Mouse (Mus musculus) cerebellum, adult 2 months (tissue): ENCODE data around the gene Trim14. TPM values are rescaled to one million over a fixed set of nuclear protein-coding genes. Genes with fewer than 3 reads are reported as not detected.

Experiments used
- DNase-seq, 2 experiments: peaks; one replicate each; pipeline ENCODE4 v3.0.0; 2021
- H3K27ac ChIP-seq: fragments of 200-500 bp; 2 replicates; pipeline ENCODE4 v1.5.1; 2012; ENCODE audit warnings: low read length, control low read depth, inconsistent platforms; ENCODE audit not compliant: insufficient read depth
- H3K27me3 ChIP-seq: fragments of 200-500 bp; 2 replicates; pipeline ENCODE4 v1.6.1; 2012; ENCODE audit warnings: inconsistent platforms, mild to moderate bottlenecking, low read length, moderate library complexity; ENCODE audit not compliant: control insufficient read depth, insufficient read depth
- H3K4me1 ChIP-seq: fragments of 200-500 bp; 2 replicates; pipeline ENCODE4 v1.6.1; 2011; ENCODE audit warnings: low read length; ENCODE audit not compliant: control insufficient read depth, insufficient read depth
- H3K4me3 ChIP-seq: fragments of 200-500 bp; replicated peaks from 2 replicates; pipeline ENCODE3; 2011; ENCODE audit warnings: mild to moderate bottlenecking, low read depth, low read length, control low read depth; ENCODE audit not compliant: insufficient read depth
- CTCF ChIP-seq: fragments of 200-500 bp; IDR thresholded peaks from 2 replicates; pipeline ENCODE4 v1.5.1; 2011; ENCODE audit warnings: low read depth, mild to moderate bottlenecking, control low read depth, low read length, moderate library complexity, borderline replicate concordance; ENCODE audit not compliant: insufficient read depth
- POLR2A ChIP-seq: fragments of 200-500 bp; IDR thresholded peaks from 2 replicates; pipeline ENCODE4 v1.6.1; 2011; ENCODE audit warnings: low read length, control low read depth, borderline replicate concordance; ENCODE audit not compliant: insufficient read depth
- WGBS: fragments of 180-500 bp; shearing (Covaris S2); methylation state at CpG from one replicate; pipeline ENCODE4 v1.1.7; 2018; 5-methylcytosine and 5-hydroxymethylcytosine counted together
- polyA plus RNA-seq: library from polyadenylated mRNA; depleted of rRNA; stranded (reverse); fragments of >200 nt; gene quantifications from 2 replicates; pipeline ENCODE4 v1.2.3, GENCODE M21; 2012

Gene Trim14
- polyA plus RNA-seq, 1 experiment = 0.69 TPM

DNA sequence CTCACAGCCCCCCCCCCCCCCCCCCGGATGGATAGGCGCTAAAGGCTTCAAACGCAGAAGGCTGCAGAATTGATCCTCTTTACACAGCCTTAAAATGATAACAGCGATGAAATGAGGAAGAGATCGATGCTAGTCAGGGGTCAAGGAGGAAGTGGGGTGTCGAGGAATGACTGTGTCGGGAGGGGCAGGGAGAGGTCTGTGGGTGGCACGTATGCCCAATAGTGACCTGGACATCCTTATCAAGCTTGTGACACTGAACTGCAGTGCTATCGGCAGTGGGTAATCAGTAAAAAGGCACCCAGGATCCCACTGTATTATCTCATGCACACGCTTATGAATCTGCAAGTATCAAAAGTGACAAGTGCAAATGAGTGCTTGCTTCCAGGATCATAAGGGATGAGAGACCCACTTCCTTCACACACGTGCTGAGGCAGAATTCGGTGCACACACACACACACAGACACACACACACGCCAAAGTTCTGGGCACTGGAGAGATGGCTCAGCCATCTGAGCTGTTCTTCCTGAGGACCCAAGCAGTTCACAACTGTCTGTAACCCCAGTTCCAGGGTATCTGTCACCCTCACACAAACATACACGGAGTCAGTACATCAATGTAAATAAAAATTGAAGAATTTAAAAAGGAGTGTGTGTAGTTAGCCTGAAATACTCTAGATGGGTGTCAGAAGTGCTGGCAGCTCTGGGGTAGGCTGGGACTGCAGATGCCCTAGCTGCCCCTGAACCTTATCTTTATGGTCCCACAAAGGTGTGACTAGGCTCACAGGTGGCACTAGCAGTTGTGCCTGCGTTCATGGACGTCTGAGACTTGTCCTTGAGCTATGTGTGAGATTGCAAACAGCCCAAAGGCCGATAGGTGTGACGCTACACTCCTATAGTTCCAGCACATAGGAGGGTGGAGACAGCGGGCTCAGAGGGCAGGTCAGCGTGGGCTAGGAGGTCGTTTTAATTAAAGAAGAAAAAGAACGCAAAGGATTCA, 23.0 kb upstream of the Trim14 start:
- WGBS = 80% methylated on average over 22 of the region's 22 CpGs
- DNase-seq = no peak
- no peak for TF ChIP-seq CTCF
- no peak for TF ChIP-seq POLR2A
- H3K4me1 ChIP-seq = peaks cover 23% of the 10 kb centered on the region
- H3K27ac ChIP-seq = no peak overlapping the region
- no peak overlapping the region for H3K4me3 ChIP-seq
- no peaks in the 10 kb centered on the region for H3K27me3 ChIP-seq

- Histone ChIP-seq H3K27me3 (no peaks in the 10 kb centered on the region), H3K4me1 (peaks cover 23% of the 10 kb centered on the region), H3K4me3 (no peak overlapping the region), H3K27ac (no peak overlapping the region)
- TF ChIP-seq CTCF (no peak), POLR2A (no peak)
- WGBS = 76% methylated on average over 3 of the region's 3 CpGs
- DNase-seq = no peak
Measured at GRCm38 (mm10) chr4:46556933-46557332, 21.0 kb upstream of the Trim14 start.

GRCm38 (mm10) chr4:46555762-46556161, 19.8 kb upstream of the Trim14 start:
- Histone ChIP-seq H3K27ac (no peak overlapping the region), H3K27me3 (no peaks in the 10 kb centered on the region), H3K4me1 (peaks cover 31% of the 10 kb centered on the region)

DNA sequence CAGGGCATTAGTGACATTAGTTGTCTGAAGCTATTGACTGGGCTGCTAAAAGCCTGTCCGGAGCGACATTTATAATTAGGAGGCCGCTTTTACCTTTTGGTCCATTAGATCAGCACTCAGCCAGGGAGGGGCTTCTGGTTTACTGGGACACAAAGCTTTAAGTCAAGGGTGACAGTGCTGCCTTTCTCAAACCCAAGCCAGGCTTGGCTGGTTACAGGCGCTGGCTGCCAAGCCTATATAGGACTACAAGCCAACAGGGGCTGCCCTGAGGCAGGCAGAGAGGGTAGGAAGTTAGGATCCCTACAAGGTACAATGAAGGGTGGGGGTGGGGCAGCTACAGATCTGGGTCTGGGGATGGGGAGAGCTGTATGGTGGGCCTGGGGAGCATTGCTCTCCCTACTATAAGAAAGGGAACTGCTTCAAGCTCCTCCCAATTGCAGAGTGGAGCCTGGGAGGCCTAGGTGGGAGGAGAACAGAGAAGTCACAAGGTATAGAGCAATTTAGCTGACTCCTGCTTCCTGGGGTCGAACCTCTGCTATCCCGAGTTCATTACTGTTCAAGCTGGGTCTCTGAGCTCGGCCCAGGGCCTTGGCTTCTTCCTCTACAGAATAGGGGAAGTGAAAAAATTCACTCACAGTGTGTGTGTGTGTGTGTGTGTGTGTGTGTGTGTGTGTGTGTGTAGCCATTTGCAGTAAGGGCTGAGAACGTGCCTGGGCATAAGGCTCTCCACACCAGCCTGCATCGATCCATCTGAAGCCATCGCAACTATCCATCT, 18.5 kb upstream of the Trim14 start:
- Histone ChIP-seq H3K4me3 (no peak overlapping the region), H3K27ac (peak overlapping the region; percentile 54), H3K27me3 (no peaks in the 10 kb centered on the region), H3K4me1 (peaks cover 33% of the 10 kb centered on the region)
- WGBS = 52% methylated on average over 10 of the region's 10 CpGs
- TF ChIP-seq CTCF (no peak), POLR2A (no peak)
- no peak for DNase-seq

More at GRCm38 (mm10) chr4:46555762-46556161, 19.8 kb upstream of the Trim14 start:
- no peak overlapping the region for H3K4me3 ChIP-seq
- 68% methylated on average over 9 of the region's 9 CpGs for WGBS
- no peak for DNase-seq
- TF ChIP-seq POLR2A = no peak
- TF ChIP-seq CTCF = no peak

GRCm38 (mm10) chr4:46553864-46554263, 17.9 kb upstream of the Trim14 start:
- Histone ChIP-seq H3K4me3 (no peak overlapping the region), H3K27ac (peak overlapping the region; percentile 54), H3K27me3 (no peaks in the 10 kb centered on the region), H3K4me1 (peaks cover 33% of the 10 kb centered on the region)
- DNase-seq = peak; percentile 92 to 97
- no peak for TF ChIP-seq POLR2A
- no peak for TF ChIP-seq CTCF
- WGBS = 11% methylated on average over 1 of the region's 1 CpGs

DNA sequence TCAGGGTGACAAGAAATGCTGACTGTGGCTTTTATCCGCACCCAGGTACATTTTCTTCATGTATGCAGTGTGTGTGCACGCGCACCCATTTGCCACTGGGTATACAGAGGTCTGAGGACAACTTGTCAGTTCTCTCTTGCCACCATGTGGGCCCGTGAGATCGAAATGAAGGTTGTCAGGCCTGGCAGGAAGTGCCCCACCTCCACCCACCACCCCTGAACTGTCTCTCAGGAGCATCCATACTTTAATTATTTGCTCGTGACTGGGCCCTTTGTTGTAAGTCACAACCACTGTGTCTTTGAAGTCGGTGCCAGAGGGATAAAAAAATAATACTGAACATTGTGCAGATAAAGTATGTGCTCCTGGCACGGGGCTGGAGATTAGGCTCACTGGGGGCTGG, 14.5 kb upstream of the Trim14 start:
- H3K4me1 ChIP-seq = peaks cover 28% of the 10 kb centered on the region
- TF ChIP-seq POLR2A = no peak
- TF ChIP-seq CTCF = no peak
- H3K27ac ChIP-seq = no peak overlapping the region
- no peak overlapping the region for H3K4me3 ChIP-seq
- no peak for DNase-seq
- 64% methylated on average over 8 of the region's 8 CpGs for WGBS
- no peaks in the 10 kb centered on the region for H3K27me3 ChIP-seq

DNA sequence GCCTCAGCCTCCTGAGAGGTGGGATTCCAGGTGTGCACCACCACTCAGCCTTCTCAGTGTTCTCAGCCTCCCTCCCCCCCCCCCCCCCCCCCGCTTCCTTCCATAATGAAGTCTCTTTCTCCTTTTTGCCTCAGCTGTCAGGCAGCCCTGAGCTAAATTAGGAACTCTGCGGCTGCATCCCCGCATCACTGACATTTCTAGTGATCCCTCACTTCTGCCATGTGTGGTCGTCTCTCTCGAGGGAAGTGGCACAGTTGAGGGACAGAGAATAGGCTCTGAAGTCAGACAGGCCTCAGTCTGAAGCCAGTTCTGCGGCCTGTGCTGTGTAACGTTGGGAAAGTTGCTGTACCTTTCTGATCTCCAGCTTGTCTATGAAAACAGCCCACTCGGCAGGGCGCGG, 14.0 kb upstream of the Trim14 start:
- H3K4me1 ChIP-seq = peaks cover 29% of the 10 kb centered on the region
- no peak overlapping the region for H3K27ac ChIP-seq
- no peak for DNase-seq
- H3K4me3 ChIP-seq = no peak overlapping the region
- H3K27me3 ChIP-seq = no peaks in the 10 kb centered on the region
- 76% methylated on average over 10 of the region's 10 CpGs for WGBS
- TF ChIP-seq POLR2A (no peak), CTCF (no peak)

DNA sequence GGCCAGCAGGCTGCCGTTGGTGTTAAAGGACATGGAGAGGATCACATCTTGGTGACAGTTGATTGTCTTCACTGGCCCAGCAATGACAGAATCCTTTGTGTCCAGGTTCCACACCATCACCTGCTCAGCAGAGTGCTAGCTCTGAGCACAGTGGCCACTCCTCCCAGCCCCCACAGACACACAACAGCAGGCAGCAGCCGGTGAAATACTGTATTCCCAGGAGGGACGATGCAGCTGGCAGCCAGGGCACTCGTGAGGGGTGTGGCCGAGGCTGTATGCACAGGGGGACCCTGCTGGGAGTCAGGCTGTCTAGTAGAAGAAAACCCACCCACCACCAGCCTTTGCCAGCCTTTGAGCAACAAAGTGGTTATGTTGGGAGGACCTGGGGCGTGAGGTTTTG, 10.8 kb upstream of the Trim14 start:
- DNase-seq = no peak
- Histone ChIP-seq H3K4me1 (peaks cover 19% of the 10 kb centered on the region), H3K4me3 (no peak overlapping the region), H3K27me3 (no peaks in the 10 kb centered on the region), H3K27ac (no peak overlapping the region)
- no peak for TF ChIP-seq POLR2A
- no peak for TF ChIP-seq CTCF
- 24% methylated on average over 6 of the region's 6 CpGs for WGBS
